Mouse (Mus musculus): ENCODE measurements around the gene Map4k2. TPM values are rescaled to one million over a fixed set of nuclear protein-coding genes. Genes with fewer than 3 reads are reported as not detected.

Gene Map4k2
- polyA plus RNA-seq, 1 experiment, result 10.0 TPM

DNA sequence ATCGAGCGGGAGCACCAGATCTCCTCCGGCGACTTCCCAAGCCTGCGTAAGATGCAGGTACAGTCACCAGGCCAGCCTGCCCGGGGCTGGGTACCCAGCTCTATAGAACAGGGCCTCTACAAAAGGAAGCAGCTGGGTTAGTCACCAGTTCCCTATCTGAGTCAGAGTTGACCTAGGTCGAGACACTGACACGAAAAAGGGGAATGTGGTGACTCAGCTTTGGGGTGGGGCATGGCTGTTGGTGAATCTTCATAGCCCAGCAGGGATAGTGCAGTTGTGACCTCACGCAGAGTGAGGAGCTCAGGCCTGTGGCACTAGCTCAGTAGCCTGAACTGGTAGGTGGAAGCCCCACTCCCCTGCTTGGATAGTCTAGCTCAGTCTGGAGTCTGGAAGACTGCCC is 43.3 kb upstream of the Map4k2 start:
- peak overlapping the region; percentile 0 for H3K4me3 ChIP-seq
- peaks cover 10% of the 10 kb centered on the region for H3K79me2 ChIP-seq (ENCODE audit: control insufficient read depth, insufficient read depth)
- peaks cover 24% of the 10 kb centered on the region for H3K36me3 ChIP-seq (ENCODE audit: control insufficient read depth, insufficient read depth)
- H3ac ChIP-seq (ENCODE audit: control insufficient read depth, insufficient read length), result no peak overlapping the region
- H3K4me2 ChIP-seq (ENCODE audit: low read depth), result peak overlapping the region; percentile 85
- no peaks in the 10 kb centered on the region for H3K27me3 ChIP-seq (ENCODE audit: control insufficient read depth, insufficient read depth, insufficient read length)
- TF ChIP-seq TCF12 (IDR thresholded peaks at IDR 0.05; ENCODE audit: insufficient read depth, poor library complexity, severe bottlenecking) (peak; percentile 39), POLR2AphosphoS2 (IDR thresholded peaks at IDR 0.05; ENCODE audit: insufficient read length, low read depth) (no peak), POLR2A (IDR thresholded peaks at IDR 0.05; ENCODE audit: insufficient read length, low read depth) (peak; percentile 56), SRF (IDR thresholded peaks at IDR 0.05; ENCODE audit: control insufficient read depth, insufficient read length, low read depth) (peak; percentile 32), REST (IDR thresholded peaks at IDR 0.05; ENCODE audit: insufficient read depth, insufficient read length) (no peak), MYOG (IDR thresholded peaks at IDR 0.05; ENCODE audit: control insufficient read depth in 1 of 3, insufficient read depth in 1 of 3, insufficient read length in 2 of 3, low read depth in 2 of 3) (peak in 2 of 3 experiments; percentile 17 to 68), TCF3 (IDR thresholded peaks at IDR 0.05; ENCODE audit: insufficient read length, low read depth) (no peak), MAX (IDR thresholded peaks at IDR 0.05; ENCODE audit: low read depth) (no peak), CEBPB (IDR thresholded peaks at IDR 0.05; ENCODE audit: insufficient read depth, poor library complexity, severe bottlenecking) (no peak), USF1 (IDR thresholded peaks at IDR 0.05; ENCODE audit: low read depth) (no peak), E2F4 (IDR thresholded peaks at IDR 0.05; ENCODE audit: insufficient read depth) (no peak), MYOD1 (IDR thresholded peaks at IDR 0.05; ENCODE audit: control insufficient read depth in 1 of 3, insufficient read length in 2 of 3, low read depth in 2 of 3) (peak in 2 of 3 experiments; percentile 52 to 71)

DNA sequence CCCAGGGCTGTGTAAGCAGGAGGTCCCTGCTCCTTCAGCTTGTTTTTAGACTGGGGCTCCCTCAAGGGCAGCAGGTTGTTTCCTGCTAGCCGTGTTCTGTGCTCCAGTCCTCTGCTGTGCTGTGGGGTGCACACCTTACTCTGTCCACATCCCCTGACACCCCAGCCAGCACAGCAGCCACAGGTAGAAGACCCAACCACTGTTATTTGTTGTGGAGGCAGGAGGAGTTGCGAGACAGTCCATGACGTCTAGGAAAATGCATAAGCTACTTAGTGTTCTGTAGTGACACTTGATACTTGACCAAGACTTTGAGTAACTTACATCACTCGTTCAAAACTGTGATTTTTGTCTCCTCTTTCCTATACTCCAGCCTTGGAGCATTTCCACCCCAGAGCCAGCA is 41.9 kb upstream of the Map4k2 start:
- Histone ChIP-seq H3K27me3 (ENCODE audit: control insufficient read depth, insufficient read depth, insufficient read length) (no peaks in the 10 kb centered on the region), H3K4me3 (no peak overlapping the region), H3ac (ENCODE audit: control insufficient read depth, insufficient read length) (no peak overlapping the region), H3K36me3 (ENCODE audit: control insufficient read depth, insufficient read depth) (peaks cover 24% of the 10 kb centered on the region), H3K79me2 (ENCODE audit: control insufficient read depth, insufficient read depth) (peaks cover 6% of the 10 kb centered on the region), H3K4me2 (ENCODE audit: low read depth) (no peak overlapping the region)
- TF ChIP-seq USF1 (IDR thresholded peaks at IDR 0.05; ENCODE audit: low read depth) (no peak), POLR2AphosphoS2 (IDR thresholded peaks at IDR 0.05; ENCODE audit: insufficient read length, low read depth) (no peak), MYOG (IDR thresholded peaks at IDR 0.05; ENCODE audit: control insufficient read depth in 1 of 3, insufficient read depth in 1 of 3, insufficient read length in 2 of 3, low read depth in 2 of 3) (no peak), E2F4 (IDR thresholded peaks at IDR 0.05; ENCODE audit: insufficient read depth) (no peak), TCF12 (IDR thresholded peaks at IDR 0.05; ENCODE audit: insufficient read depth, poor library complexity, severe bottlenecking) (no peak), MYOD1 (IDR thresholded peaks at IDR 0.05; ENCODE audit: control insufficient read depth in 1 of 3, insufficient read length in 2 of 3, low read depth in 2 of 3) (no peak), TCF3 (IDR thresholded peaks at IDR 0.05; ENCODE audit: insufficient read length, low read depth) (no peak), REST (IDR thresholded peaks at IDR 0.05; ENCODE audit: insufficient read depth, insufficient read length) (no peak), CEBPB (IDR thresholded peaks at IDR 0.05; ENCODE audit: insufficient read depth, poor library complexity, severe bottlenecking) (no peak), SRF (IDR thresholded peaks at IDR 0.05; ENCODE audit: control insufficient read depth, insufficient read length, low read depth) (no peak)

DNA sequence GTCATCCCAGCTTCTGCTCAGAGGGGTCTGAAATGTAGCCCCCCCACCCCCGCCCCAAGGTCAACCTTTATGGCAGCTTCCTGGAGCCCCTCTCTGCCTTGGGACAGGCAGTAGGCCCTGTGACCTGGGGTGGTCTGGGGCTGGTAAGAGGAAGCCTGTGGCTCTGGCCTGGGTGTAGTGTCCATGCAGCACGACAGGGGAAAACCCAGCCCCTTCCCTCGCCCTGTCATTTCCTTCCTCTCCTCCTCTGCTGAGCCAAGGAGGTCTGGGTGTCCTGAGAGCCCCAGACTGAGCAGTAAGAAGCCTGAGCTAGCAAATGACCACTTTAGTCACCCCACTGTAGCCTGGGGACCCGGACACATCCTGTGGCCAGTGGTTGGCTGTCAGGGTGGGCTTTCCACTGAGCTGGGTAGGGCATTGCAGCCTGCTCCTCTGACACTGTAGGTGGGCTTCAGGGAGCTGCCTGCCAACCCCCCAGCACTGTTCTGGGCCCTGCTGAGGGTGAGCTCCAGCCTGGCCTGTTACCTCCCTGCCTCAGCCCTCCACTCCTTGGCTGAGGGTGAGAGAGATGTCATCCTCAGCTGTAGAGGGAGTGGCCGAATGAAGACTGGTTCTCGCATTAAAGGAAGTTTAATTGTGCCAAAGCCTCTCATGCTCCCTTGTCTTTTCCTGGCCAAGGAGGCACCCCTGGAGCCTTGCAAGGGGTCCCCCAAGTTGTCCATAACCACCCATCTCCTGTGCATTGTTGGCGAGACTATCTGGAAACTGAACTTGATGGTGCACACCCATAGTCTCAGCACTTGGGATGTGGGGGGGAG is 41.3 kb upstream of the Map4k2 start:
- TF ChIP-seq CEBPB (IDR thresholded peaks at IDR 0.05; ENCODE audit: insufficient read depth, poor library complexity, severe bottlenecking), result no peak
- TF ChIP-seq POLR2AphosphoS2 (IDR thresholded peaks at IDR 0.05; ENCODE audit: insufficient read length, low read depth), result peak; percentile 23

DNA sequence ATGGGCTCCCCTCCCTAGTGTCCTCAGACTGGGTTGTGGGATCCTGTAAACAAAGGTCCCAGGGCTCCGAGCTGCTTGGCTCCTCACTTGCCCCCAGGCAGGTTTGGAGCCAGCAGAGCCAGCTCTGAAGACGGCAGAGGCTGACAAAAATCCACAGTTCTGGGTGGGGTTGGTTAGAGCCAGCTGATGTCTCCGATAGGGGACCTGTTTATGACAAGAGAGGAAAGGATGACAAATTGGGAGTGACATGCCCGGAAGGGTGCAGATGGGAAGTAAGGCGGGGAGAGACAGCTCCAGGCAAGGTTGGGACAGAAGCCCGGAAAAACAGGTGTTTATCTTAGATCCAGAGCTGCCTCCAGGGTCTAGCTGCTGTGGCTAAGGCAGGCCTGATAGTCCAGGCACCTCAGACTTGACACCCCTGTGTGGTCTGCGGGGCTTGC is 40.5 kb upstream of the Map4k2 start:
- Histone ChIP-seq H3K4me2 (ENCODE audit: low read depth) (no peak overlapping the region), H3K36me3 (ENCODE audit: control insufficient read depth, insufficient read depth) (peaks cover 22% of the 10 kb centered on the region), H3K27me3 (ENCODE audit: control insufficient read depth, insufficient read depth, insufficient read length) (no peaks in the 10 kb centered on the region), H3K4me3 (no peak overlapping the region), H3K79me2 (ENCODE audit: control insufficient read depth, insufficient read depth) (peaks cover 4% of the 10 kb centered on the region), H3ac (ENCODE audit: control insufficient read depth, insufficient read length) (no peak overlapping the region)
- TF ChIP-seq SRF (IDR thresholded peaks at IDR 0.05; ENCODE audit: control insufficient read depth, insufficient read length, low read depth) (no peak), MYOG (IDR thresholded peaks at IDR 0.05; ENCODE audit: control insufficient read depth in 1 of 3, insufficient read depth in 1 of 3, insufficient read length in 2 of 3, low read depth in 2 of 3) (peak in 1 of 3 experiments; percentile 72), MYOD1 (IDR thresholded peaks at IDR 0.05; ENCODE audit: control insufficient read depth in 1 of 3, insufficient read length in 2 of 3, low read depth in 2 of 3) (peak in 2 of 3 experiments; percentile 20 to 67), POLR2AphosphoS2 (IDR thresholded peaks at IDR 0.05; ENCODE audit: insufficient read length, low read depth) (peak; percentile 49), USF1 (IDR thresholded peaks at IDR 0.05; ENCODE audit: low read depth) (no peak), TCF12 (IDR thresholded peaks at IDR 0.05; ENCODE audit: insufficient read depth, poor library complexity, severe bottlenecking) (no peak)

More for the DNA sequence above, 41.3 kb upstream of the Map4k2 start:
- Histone ChIP-seq H3K79me2 (ENCODE audit: control insufficient read depth, insufficient read depth) (peaks cover 6% of the 10 kb centered on the region), H3K36me3 (ENCODE audit: control insufficient read depth, insufficient read depth) (peaks cover 24% of the 10 kb centered on the region), H3K27me3 (ENCODE audit: control insufficient read depth, insufficient read depth, insufficient read length) (no peaks in the 10 kb centered on the region), H3K4me2 (ENCODE audit: low read depth) (no peak overlapping the region), H3K4me3 (no peak overlapping the region), H3ac (ENCODE audit: control insufficient read depth, insufficient read length) (no peak overlapping the region)

DNA sequence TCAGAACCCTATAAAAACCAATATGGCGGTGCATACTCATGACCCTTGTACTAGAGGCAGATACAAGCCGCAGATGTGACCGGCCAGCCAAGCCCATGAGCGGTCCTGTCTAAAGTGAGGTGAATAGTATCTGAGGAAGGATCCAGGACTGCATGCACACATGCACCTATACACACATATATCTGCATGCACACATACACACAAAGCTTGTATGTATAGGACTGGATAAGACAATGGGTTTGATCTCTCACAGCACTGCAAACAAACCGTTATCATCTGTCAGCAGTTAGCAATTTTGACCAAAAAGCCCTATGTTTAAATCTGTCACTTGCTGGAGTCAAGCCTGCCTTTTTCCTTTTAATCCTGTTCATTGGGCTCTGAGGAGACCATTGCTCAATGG is 38.8 kb upstream of the Map4k2 start:
- H3ac ChIP-seq (ENCODE audit: control insufficient read depth, insufficient read length), result no peak overlapping the region
- H3K79me2 ChIP-seq (ENCODE audit: control insufficient read depth, insufficient read depth), result no peaks in the 10 kb centered on the region
- no peaks in the 10 kb centered on the region for H3K27me3 ChIP-seq (ENCODE audit: control insufficient read depth, insufficient read depth, insufficient read length)
- H3K36me3 ChIP-seq (ENCODE audit: control insufficient read depth, insufficient read depth), result peaks cover 16% of the 10 kb centered on the region
- H3K4me2 ChIP-seq (ENCODE audit: low read depth), result peak overlapping the region; percentile 7
- TF ChIP-seq MAX (IDR thresholded peaks at IDR 0.05; ENCODE audit: low read depth) (no peak), MYOD1 (IDR thresholded peaks at IDR 0.05; ENCODE audit: control insufficient read depth in 1 of 3, insufficient read length in 2 of 3, low read depth in 2 of 3) (no peak), POLR2AphosphoS2 (IDR thresholded peaks at IDR 0.05; ENCODE audit: insufficient read length, low read depth) (peak; percentile 76)
- no peak overlapping the region for H3K4me3 ChIP-seq

Measured in myocyte (in vitro differentiated cells).